Mouse (Mus musculus): Measurements from ENCODE around the gene Tmsb4x.

- TF ChIP-seq CTCF (IDR thresholded peaks at IDR 0.05; ENCODE audit: low read depth, low read length) (no peak), GATA1 (IDR thresholded peaks at IDR 0.05; ENCODE audit: borderline replicate concordance, low read length) (no peak), TAL1 (conservative IDR thresholded peaks at IDR 0.05; ENCODE audit: low read depth, low read length) (no peak)
These were observed 29.0 kb downstream of the Tmsb4x start for GRCm38 (mm10) chrX:167179961-167180642.

Measured in G1E (cell line).